Mouse (Mus musculus) lung, embryonic 14.5 days (tissue): ENCODE measurements around the gene Smpd3. TPM values are rescaled to one million over a fixed set of nuclear protein-coding genes. Genes with fewer than 3 reads are reported as not detected.

Experiments used
- ATAC-seq: fragments of 200-750 bp; cut with Nextera tagmentation; 2 replicates; pipeline ENCODE4 v1.8.0; 2017; ENCODE audit warnings: mild to moderate bottlenecking, moderate TSS enrichment, moderate library complexity; ENCODE audit not compliant: insufficient read depth
- DNase-seq: peaks from one replicate; pipeline ENCODE4 v3.0.0-alpha.2; 2015
- H3K27ac ChIP-seq: fragments of 300-500 bp; sonication (generic); 2 replicates; pipeline ENCODE4 v1.5.1; 2014; ENCODE audit warnings: low read depth, mild to moderate bottlenecking, moderate library complexity
- H3K27me3 ChIP-seq: fragments of 300-500 bp; sonication (generic); 2 replicates; pipeline ENCODE4 v1.6.1; 2014; ENCODE audit warnings: low read length, control low read depth; ENCODE audit not compliant: insufficient read depth
- H3K36me3 ChIP-seq: fragments of 300-500 bp; sonication (generic); 2 replicates; pipeline ENCODE4 v1.6.1; 2014; ENCODE audit warnings: control low read depth; ENCODE audit not compliant: insufficient read depth
- H3K4me1 ChIP-seq: fragments of 300-500 bp; sonication (generic); 2 replicates; pipeline ENCODE4 v1.6.1; 2014; ENCODE audit warnings: antibody characterized with exemption, control low read depth; ENCODE audit not compliant: insufficient read depth
- H3K4me2 ChIP-seq: fragments of 300-500 bp; sonication (generic); 2 replicates; pipeline ENCODE4 v1.6.1; 2014; ENCODE audit warnings: mild to moderate bottlenecking
- H3K4me3 ChIP-seq: fragments of 300-500 bp; sonication (generic); 2 replicates; pipeline ENCODE4 v1.5.1; 2014; ENCODE audit warnings: low read depth, low read length
- H3K9ac ChIP-seq: fragments of 300-500 bp; sonication (generic); 2 replicates; pipeline ENCODE4 v1.6.1; 2014
- H3K9me3 ChIP-seq: fragments of 300-500 bp; sonication (generic); 2 replicates; pipeline ENCODE4 v1.6.1; 2016; ENCODE audit warnings: low read depth, low read length, control low read depth
- CTCF ChIP-seq: IDR thresholded peaks from 2 replicates; pipeline ENCODE4 v1.5.1; 2016; ENCODE audit warnings: antibody characterized with exemption, low read depth
- WGBS: fragments of 180-500 bp; shearing (Covaris S2); extraction: QIAGEN DNeasy Blood & Tissue Kit; methylation state at CpG from one replicate; pipeline ENCODE4 v1.1.7; 2014; 5-methylcytosine and 5-hydroxymethylcytosine counted together
- polyA plus RNA-seq: library from polyadenylated mRNA; unstranded; fragments of >200 nt; fragmentation: Nextera tagmentation; extraction: Ambion mirVana; gene quantifications from 2 replicates; pipeline ENCODE4 v1.2.1, GENCODE M21; 2014

Gene Smpd3
- polyA plus RNA-seq, 1 experiment from 2014 or later = 0.93 TPM

GRCm38 (mm10) chr8:106333346-106333745 lies 4.4 kb downstream of the Smpd3 start:
- H3K27ac ChIP-seq = no peak overlapping the region
- H3K27me3 ChIP-seq = peaks cover 31% of the 10 kb centered on the region
- no peak overlapping the region for H3K4me3 ChIP-seq
- ATAC-seq (no peak), DNase-seq (peak; percentile 64)
- H3K4me2 ChIP-seq = no peak overlapping the region
- H3K4me1 ChIP-seq = no peaks in the 10 kb centered on the region
- no peak overlapping the region for H3K9ac ChIP-seq
- TF ChIP-seq CTCF = no peak
- no peaks in the 10 kb centered on the region for H3K36me3 ChIP-seq
- WGBS = 31% methylated on average over 8 of the region's 8 CpGs
- H3K9me3 ChIP-seq = no peaks in the 10 kb centered on the region

GRCm38 (mm10) chr8:106332498-106332897 lies 5.3 kb downstream of the Smpd3 start:
- H3K36me3 ChIP-seq = no peaks in the 10 kb centered on the region
- H3K4me2 ChIP-seq = no peak overlapping the region
- H3K9ac ChIP-seq = no peak overlapping the region
- WGBS = 70% methylated on average over 4 of the region's 4 CpGs
- H3K27me3 ChIP-seq = peaks cover 30% of the 10 kb centered on the region
- no peaks in the 10 kb centered on the region for H3K4me1 ChIP-seq
- H3K4me3 ChIP-seq = no peak overlapping the region
- no peak overlapping the region for H3K27ac ChIP-seq
- no peak for ATAC-seq
- no peak for TF ChIP-seq CTCF
- H3K9me3 ChIP-seq = no peaks in the 10 kb centered on the region
- no peak for DNase-seq

GRCm38 (mm10) chr8:106326624-106327023 lies 11.2 kb downstream of the Smpd3 start:
- no peak for ATAC-seq
- no peak overlapping the region for H3K9ac ChIP-seq
- no peak for TF ChIP-seq CTCF
- H3K9me3 ChIP-seq = no peaks in the 10 kb centered on the region
- no peak for DNase-seq
- H3K27me3 ChIP-seq = no peaks in the 10 kb centered on the region
- H3K27ac ChIP-seq = no peak overlapping the region
- H3K4me3 ChIP-seq = no peak overlapping the region
- H3K36me3 ChIP-seq = no peaks in the 10 kb centered on the region
- H3K4me2 ChIP-seq = no peak overlapping the region
- H3K4me1 ChIP-seq = no peaks in the 10 kb centered on the region
- WGBS = 73% methylated on average over 4 of the region's 4 CpGs

- Histone ChIP-seq H3K9ac (no peak overlapping the region), H3K27me3 (no peaks in the 10 kb centered on the region), H3K27ac (no peak overlapping the region), H3K36me3 (no peaks in the 10 kb centered on the region), H3K9me3 (no peaks in the 10 kb centered on the region), H3K4me3 (no peak overlapping the region), H3K4me2 (no peak overlapping the region), H3K4me1 (no peaks in the 10 kb centered on the region)
- DNase-seq = no peak
- 77% methylated on average over 7 of the region's 7 CpGs for WGBS
- ATAC-seq = no peak
- TF ChIP-seq CTCF = no peak
These were observed 16.4 kb downstream of the Smpd3 start for GRCm38 (mm10) chr8:106321434-106321833.

GRCm38 (mm10) chr8:106320002-106320401 lies 17.8 kb downstream of the Smpd3 start:
- Histone ChIP-seq H3K4me1 (no peaks in the 10 kb centered on the region), H3K36me3 (no peaks in the 10 kb centered on the region), H3K9me3 (no peaks in the 10 kb centered on the region), H3K4me2 (no peak overlapping the region), H3K9ac (no peak overlapping the region), H3K27ac (no peak overlapping the region), H3K27me3 (no peaks in the 10 kb centered on the region), H3K4me3 (no peak overlapping the region)
- 73% methylated on average over 6 of the region's 6 CpGs for WGBS
- no peak for TF ChIP-seq CTCF
- no peak for DNase-seq
- no peak for ATAC-seq

GRCm38 (mm10) chr8:106317091-106317490 lies 20.7 kb downstream of the Smpd3 start:
- Histone ChIP-seq H3K27me3 (no peaks in the 10 kb centered on the region), H3K27ac (no peak overlapping the region), H3K9me3 (no peaks in the 10 kb centered on the region), H3K9ac (no peak overlapping the region), H3K4me3 (no peak overlapping the region), H3K4me2 (no peak overlapping the region), H3K36me3 (no peaks in the 10 kb centered on the region), H3K4me1 (no peaks in the 10 kb centered on the region)
- DNase-seq (no peak), ATAC-seq (no peak)
- WGBS = 55% methylated on average over 4 of the region's 4 CpGs
- TF ChIP-seq CTCF = no peak

- Histone ChIP-seq H3K4me1 (no peaks in the 10 kb centered on the region), H3K4me2 (no peak overlapping the region), H3K27ac (no peak overlapping the region), H3K36me3 (no peaks in the 10 kb centered on the region), H3K9me3 (no peaks in the 10 kb centered on the region), H3K27me3 (no peaks in the 10 kb centered on the region), H3K4me3 (no peak overlapping the region), H3K9ac (no peak overlapping the region)
- no peak for TF ChIP-seq CTCF
- no peak for ATAC-seq
- no peak for DNase-seq
- WGBS = 58% methylated on average over 10 of the region's 10 CpGs
These were observed 21.3 kb downstream of the Smpd3 start for GRCm38 (mm10) chr8:106316506-106316905.
